Mouse (Mus musculus): ENCODE measurements around the gene Irs2. TPM values are rescaled to one million over a fixed set of nuclear protein-coding genes. Genes with fewer than 3 reads are reported as not detected.

The Irs2 gene
- polyA plus RNA-seq, 1 experiment, result 20.7 TPM

DNA sequence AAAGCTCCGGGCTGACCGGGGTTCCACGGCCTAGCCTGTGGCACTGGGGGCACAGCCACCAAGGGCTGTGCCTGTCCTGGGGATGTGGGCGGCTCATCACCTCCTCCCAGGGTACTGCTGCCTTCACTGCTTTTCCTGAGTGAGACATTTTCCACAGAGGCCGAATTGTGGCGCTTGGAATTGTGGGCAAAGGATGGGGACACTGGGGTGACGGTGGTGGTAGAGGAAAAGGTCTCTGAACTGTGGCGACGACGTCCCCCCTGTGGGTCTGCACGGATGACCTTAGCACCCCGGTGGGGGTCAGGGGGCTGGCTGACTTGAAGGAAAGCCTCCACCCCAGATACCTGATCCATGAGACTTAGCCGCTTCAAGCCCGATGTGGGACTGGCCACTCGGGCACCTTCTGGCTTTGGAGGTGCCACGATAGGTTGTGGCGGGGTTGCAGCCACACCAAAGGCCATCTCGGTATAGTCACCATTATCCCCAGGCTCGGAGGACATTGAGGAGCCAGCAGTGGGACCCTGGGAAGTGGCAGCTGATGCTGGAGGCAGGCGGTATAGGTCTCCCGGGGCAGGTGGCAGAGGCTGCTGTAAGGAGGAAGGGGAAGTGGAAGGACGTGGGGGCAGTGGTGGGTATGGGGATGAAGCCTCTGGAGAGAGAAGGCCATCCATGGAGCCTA, 3.3 kb downstream of the Irs2 start:
- no peak for DNase-seq
- 72% methylated on average over 22 of the region's 22 CpGs for WGBS
- Histone ChIP-seq H3K4me1 (ENCODE audit: control insufficient read depth, insufficient read depth, low read length) (peaks cover 16% of the 10 kb centered on the region; the same call in 1 of the 2 replicates), H3K4me3 (replicated peaks; ENCODE audit: extremely low read depth, low read depth, low read length) (peak overlapping the region; percentile 3)
- TF ChIP-seq CTCF (IDR thresholded peaks at IDR 0.05; ENCODE audit: insufficient read depth, low read length) (no peak), POLR2A (IDR thresholded peaks at IDR 0.05; ENCODE audit: borderline replicate concordance, extremely low read depth, low read depth, low read length) (no peak)

GRCm38 (mm10) chr8:11003917-11004470, 4.3 kb downstream of the Irs2 start:
- H3K4me3 ChIP-seq (replicated peaks; ENCODE audit: extremely low read depth, low read depth, low read length), result peak overlapping the region; percentile 68
- TF ChIP-seq POLR2A (IDR thresholded peaks at IDR 0.05; ENCODE audit: borderline replicate concordance, extremely low read depth, low read depth, low read length), result no peak; the same call in 1 of the 2 replicates
- no peak for TF ChIP-seq CTCF (IDR thresholded peaks at IDR 0.05; ENCODE audit: insufficient read depth, low read length)
- peaks cover 14% of the 10 kb centered on the region; the same call in 1 of the 2 replicates for H3K4me1 ChIP-seq (ENCODE audit: control insufficient read depth, insufficient read depth, low read length)
- peak; percentile 32 for DNase-seq
- 45% methylated on average over 7 of the region's 7 CpGs for WGBS

- WGBS, result 26% methylated on average over 6 of the region's 6 CpGs
- TF ChIP-seq POLR2A (IDR thresholded peaks at IDR 0.05; ENCODE audit: borderline replicate concordance, extremely low read depth, low read depth, low read length) (no peak), CTCF (IDR thresholded peaks at IDR 0.05; ENCODE audit: insufficient read depth, low read length) (no peak)
- DNase-seq, result no peak
- H3K4me3 ChIP-seq (replicated peaks; ENCODE audit: extremely low read depth, low read depth, low read length), result peak overlapping the region; percentile 68
- H3K4me1 ChIP-seq (ENCODE audit: control insufficient read depth, insufficient read depth, low read length), result peaks cover 14% of the 10 kb centered on the region; the same call in 1 of the 2 replicates
These were observed 5.0 kb downstream of the Irs2 start for GRCm38 (mm10) chr8:11003253-11003652.

DNA sequence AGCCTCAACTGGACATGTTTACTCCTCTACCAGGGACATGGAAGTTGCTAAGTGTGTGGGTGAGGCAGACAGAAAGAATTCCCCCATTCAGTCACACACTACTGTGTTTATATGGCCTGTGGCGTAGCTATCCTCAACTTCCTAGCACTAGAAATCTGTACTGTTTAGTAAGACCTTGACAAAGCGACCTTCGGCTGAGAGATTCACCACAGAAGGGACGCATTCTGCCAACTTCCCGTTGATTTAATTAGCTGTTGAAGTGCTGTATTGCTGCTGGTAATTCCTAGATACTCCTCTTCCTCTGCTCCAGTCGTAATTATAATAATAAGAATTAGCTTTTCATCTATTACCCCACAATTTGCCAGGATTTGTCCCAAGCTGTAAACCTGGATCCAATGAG, 5.4 kb downstream of the Irs2 start:
- TF ChIP-seq CTCF (IDR thresholded peaks at IDR 0.05; ENCODE audit: insufficient read depth, low read length), result no peak
- TF ChIP-seq POLR2A (IDR thresholded peaks at IDR 0.05; ENCODE audit: borderline replicate concordance, extremely low read depth, low read depth, low read length), result no peak
- DNase-seq, result no peak
- 29% methylated on average over 6 of the region's 6 CpGs for WGBS
- H3K4me1 ChIP-seq (ENCODE audit: control insufficient read depth, insufficient read depth, low read length), result peaks cover 14% of the 10 kb centered on the region; the same call in 1 of the 2 replicates
- H3K4me3 ChIP-seq (replicated peaks; ENCODE audit: extremely low read depth, low read depth, low read length), result peak overlapping the region; percentile 43

DNA sequence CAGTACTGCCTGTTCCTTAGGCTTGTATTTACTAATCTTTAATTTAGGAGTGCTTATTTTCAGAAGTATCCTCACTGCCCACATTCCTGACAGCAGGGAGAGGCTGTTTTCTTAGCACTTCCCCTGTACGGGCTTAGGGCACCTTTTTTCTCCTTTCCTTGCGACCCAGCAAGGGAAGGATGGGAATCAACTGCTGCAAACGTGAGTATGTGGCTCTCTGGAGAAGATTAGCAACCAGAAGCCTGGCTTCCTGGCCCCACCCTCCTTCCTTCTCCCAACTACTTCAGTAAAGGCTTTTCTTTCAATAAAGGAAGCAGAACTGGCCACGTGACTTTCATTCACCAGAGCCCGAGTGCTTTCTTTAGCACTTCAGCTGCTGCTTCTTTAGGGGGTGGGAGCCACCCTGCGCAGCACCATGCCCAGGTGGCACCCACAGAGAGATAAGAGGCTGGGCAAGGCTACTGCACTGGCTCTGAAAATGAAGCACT, 7.2 kb downstream of the Irs2 start:
- H3K4me3 ChIP-seq (replicated peaks; ENCODE audit: extremely low read depth, low read depth, low read length), result no peak overlapping the region
- peak; percentile 59 for DNase-seq
- peaks cover 10% of the 10 kb centered on the region; the same call in 1 of the 2 replicates for H3K4me1 ChIP-seq (ENCODE audit: control insufficient read depth, insufficient read depth, low read length)
- WGBS, result 9% methylated on average over 6 of the region's 6 CpGs
- no peak for TF ChIP-seq CTCF (IDR thresholded peaks at IDR 0.05; ENCODE audit: insufficient read depth, low read length)
- 0 out of 2 replicates have a peak, but pooled peaks have one; percentile 9 for TF ChIP-seq POLR2A (IDR thresholded peaks at IDR 0.05; ENCODE audit: borderline replicate concordance, extremely low read depth, low read depth, low read length)

- TF ChIP-seq POLR2A (IDR thresholded peaks at IDR 0.05; ENCODE audit: borderline replicate concordance, extremely low read depth, low read depth, low read length), result no peak
- no peak for TF ChIP-seq CTCF (IDR thresholded peaks at IDR 0.05; ENCODE audit: insufficient read depth, low read length)
- DNase-seq, result no peak
- no peak overlapping the region for H3K4me3 ChIP-seq (replicated peaks; ENCODE audit: extremely low read depth, low read depth, low read length)
- H3K4me1 ChIP-seq (ENCODE audit: control insufficient read depth, insufficient read depth, low read length), result peaks cover 12% of the 10 kb centered on the region; the same call in 1 of the 2 replicates
- whole genome bisulfite sequencing, result 65% methylated on average over 4 of the region's 4 CpGs
These were observed 8.7 kb downstream of the Irs2 start for GRCm38 (mm10) chr8:10999538-10999937.

- H3K4me1 ChIP-seq (ENCODE audit: control insufficient read depth, insufficient read depth, low read length), result peaks cover 11% of the 10 kb centered on the region; the same call in 1 of the 2 replicates
- WGBS, result 83% methylated on average over 2 of the region's 2 CpGs
- H3K4me3 ChIP-seq (replicated peaks; ENCODE audit: extremely low read depth, low read depth, low read length), result no peak overlapping the region
- no peak for DNase-seq
- TF ChIP-seq CTCF (IDR thresholded peaks at IDR 0.05; ENCODE audit: insufficient read depth, low read length) (no peak), POLR2A (IDR thresholded peaks at IDR 0.05; ENCODE audit: borderline replicate concordance, extremely low read depth, low read depth, low read length) (no peak)
These were observed 12.0 kb downstream of the Irs2 start for GRCm38 (mm10) chr8:10996247-10996646.

DNA sequence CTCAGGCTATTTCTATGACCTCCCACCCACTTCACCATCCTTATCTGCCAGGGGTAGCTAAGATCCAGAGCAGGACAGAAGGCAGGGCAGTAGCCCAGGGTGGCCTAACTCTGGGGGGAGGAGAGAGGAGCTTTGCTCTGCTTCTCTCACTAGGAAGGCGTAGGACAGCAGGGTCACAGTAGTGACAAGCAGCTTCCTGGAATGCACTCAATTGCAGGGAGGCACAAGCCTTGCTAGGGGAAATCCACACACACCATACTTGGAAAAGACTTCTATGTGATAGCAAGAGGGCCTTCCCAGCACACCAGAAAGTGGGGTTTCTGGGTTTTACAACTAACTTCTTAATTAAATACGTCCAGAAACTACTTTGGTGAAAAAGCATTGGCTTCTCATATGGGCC, 12.5 kb downstream of the Irs2 start:
- peaks cover 8% of the 10 kb centered on the region; the same call in 1 of the 2 replicates for H3K4me1 ChIP-seq (ENCODE audit: control insufficient read depth, insufficient read depth, low read length)
- H3K4me3 ChIP-seq (replicated peaks; ENCODE audit: extremely low read depth, low read depth, low read length), result no peak overlapping the region
- WGBS, result 42% methylated on average over 2 of the region's 2 CpGs
- no peak for TF ChIP-seq CTCF (IDR thresholded peaks at IDR 0.05; ENCODE audit: insufficient read depth, low read length)
- TF ChIP-seq POLR2A (IDR thresholded peaks at IDR 0.05; ENCODE audit: borderline replicate concordance, extremely low read depth, low read depth, low read length), result no peak
- DNase-seq, result no peak

- H3K4me3 ChIP-seq (replicated peaks; ENCODE audit: extremely low read depth, low read depth, low read length), result no peak overlapping the region
- 75% methylated on average over 6 of the region's 6 CpGs for WGBS
- TF ChIP-seq CTCF (IDR thresholded peaks at IDR 0.05; ENCODE audit: insufficient read depth, low read length), result no peak
- no peak for TF ChIP-seq POLR2A (IDR thresholded peaks at IDR 0.05; ENCODE audit: borderline replicate concordance, extremely low read depth, low read depth, low read length)
- peaks cover 10% of the 10 kb centered on the region; the same call in 1 of the 2 replicates for H3K4me1 ChIP-seq (ENCODE audit: control insufficient read depth, insufficient read depth, low read length)
- no peak for DNase-seq
These were observed 13.8 kb downstream of the Irs2 start for GRCm38 (mm10) chr8:10994390-10994954.
